Mouse (Mus musculus): Measurements from ENCODE around the gene Icam1. TPM values are rescaled to one million over a fixed set of nuclear protein-coding genes. Genes with fewer than 3 reads are reported as not detected.
"Not testable (repeated sequence)": the region's sequence is repeated elsewhere in the genome, so short reads cannot be mapped to it uniquely, and the experiment has no call there.

The Icam1 gene
- polyA plus RNA-seq, 1 experiment from 2014 or later: 3.9 TPM

DNA sequence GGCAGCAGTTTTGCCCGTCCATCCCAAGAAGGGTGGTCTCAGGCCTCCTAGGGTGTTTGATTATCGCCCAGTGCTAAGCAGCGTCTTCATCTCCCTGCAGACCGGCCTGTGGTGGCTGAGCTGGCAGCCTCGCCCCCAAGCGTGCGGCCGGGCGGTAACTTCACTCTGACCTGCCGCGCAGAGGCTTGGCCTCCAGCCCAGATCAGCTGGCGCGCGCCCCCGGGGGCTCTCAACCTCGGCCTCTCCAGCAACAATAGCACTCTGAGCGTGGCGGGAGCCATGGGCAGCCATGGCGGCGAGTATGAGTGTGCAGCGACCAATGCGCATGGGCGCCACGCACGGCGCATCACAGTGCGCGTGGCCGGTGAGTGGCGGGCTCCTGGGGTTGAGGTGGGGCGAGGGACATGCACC is 21.7 kb downstream of the Icam1 start:
- peak overlapping the region; percentile 43 for H3K4me3 ChIP-seq
- peak; percentile 62; the same call in 1 of the 2 replicates for ATAC-seq (ENCODE audit: low read depth)
- H3K9me3 ChIP-seq: no peaks in the 10 kb centered on the region
- H3K9ac ChIP-seq: peak overlapping the region; percentile 70
- H3K4me1 ChIP-seq (replicated peaks): peaks cover 47% of the 10 kb centered on the region
- H3K27me3 ChIP-seq: peaks cover 84% of the 10 kb centered on the region
- H3K4me2 ChIP-seq: peak overlapping the region; percentile 66
- H3K27ac ChIP-seq (replicated peaks): no peak overlapping the region
- no peaks in the 10 kb centered on the region for H3K36me3 ChIP-seq
- WGBS: 2% methylated on average over 31 of the region's 31 CpGs

DNA sequence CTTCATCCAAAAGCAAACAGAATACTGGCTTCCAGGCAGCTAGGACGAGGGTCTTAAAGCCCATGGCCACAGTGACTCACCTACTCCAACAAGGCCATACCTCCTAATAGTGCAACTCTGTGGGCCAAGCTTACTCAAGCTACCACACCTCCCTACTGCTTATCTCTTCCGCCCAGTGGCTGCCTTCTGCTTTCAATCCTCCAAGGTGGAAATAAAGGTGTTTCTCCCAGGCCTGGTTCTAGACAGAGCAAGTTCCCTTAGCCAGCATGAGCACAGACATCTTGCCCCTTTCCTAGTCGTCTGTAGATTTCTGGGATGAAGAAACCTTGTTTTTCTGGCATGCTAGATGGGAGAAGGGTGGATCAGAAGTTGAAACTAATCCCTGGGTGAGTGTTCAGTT is 24.0 kb downstream of the Icam1 start:
- Histone ChIP-seq H3K4me3 (no peak overlapping the region), H3K4me1 (replicated peaks) (peaks cover 28% of the 10 kb centered on the region), H3K9ac (no peak overlapping the region), H3K27ac (replicated peaks) (no peak overlapping the region), H3K9me3 (no peaks in the 10 kb centered on the region), H3K36me3 (no peaks in the 10 kb centered on the region), H3K27me3 (peaks cover 62% of the 10 kb centered on the region), H3K4me2 (no peak overlapping the region)
- ATAC-seq (ENCODE audit: low read depth): no peak
- WGBS: 79% methylated on average over 3 of the region's 3 CpGs

DNA sequence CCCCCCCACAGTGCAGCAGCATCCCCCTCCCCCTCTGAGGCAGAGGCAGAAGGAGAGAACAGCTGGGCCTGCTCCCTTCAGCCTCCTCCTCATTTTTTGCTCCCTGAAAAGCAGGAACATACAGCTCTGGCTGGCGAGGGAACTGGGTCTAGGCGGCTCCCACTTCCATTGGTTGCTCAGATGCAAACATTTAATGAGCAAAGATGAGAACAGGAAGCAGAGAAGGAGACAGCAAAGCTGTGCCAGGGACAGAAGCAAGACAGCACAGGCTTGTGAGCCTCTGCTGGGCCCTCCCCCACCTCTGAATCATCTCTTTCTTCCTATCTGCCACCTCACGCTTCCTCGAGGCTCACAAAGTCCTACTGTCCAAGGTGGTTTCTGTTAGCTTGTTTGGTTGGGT is 25.5 kb downstream of the Icam1 start:
- Histone ChIP-seq H3K4me3 (no peak overlapping the region), H3K9ac (no peak overlapping the region), H3K4me1 (replicated peaks) (peaks cover 21% of the 10 kb centered on the region), H3K27ac (replicated peaks) (no peak overlapping the region), H3K36me3 (no peaks in the 10 kb centered on the region), H3K27me3 (peaks cover 47% of the 10 kb centered on the region), H3K4me2 (no peak overlapping the region), H3K9me3 (no peaks in the 10 kb centered on the region)
- ATAC-seq (ENCODE audit: low read depth): no peak
- WGBS: 47% methylated on average over 4 of the region's 4 CpGs

DNA sequence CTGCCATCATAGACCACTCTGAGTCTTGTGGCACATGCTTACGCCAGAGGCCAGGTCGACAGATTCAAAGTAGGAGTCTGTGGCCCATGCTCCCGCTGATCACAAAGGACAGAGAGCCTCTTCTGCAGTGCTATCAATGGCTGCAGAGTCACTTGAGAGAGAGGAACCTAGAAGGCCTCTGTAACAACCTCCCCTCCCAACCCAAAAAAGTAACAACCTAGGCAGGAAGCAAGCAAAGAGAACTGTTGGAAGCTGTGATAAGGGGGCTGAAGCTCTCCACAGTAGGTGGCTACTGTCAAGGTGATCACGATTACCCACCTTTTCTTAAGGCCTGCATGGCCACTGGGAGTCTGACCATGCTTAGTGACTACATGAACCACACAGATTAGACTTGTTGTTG is 27.8 kb downstream of the Icam1 start:
- WGBS: 83% methylated on average over 4 of the region's 4 CpGs
- H3K4me1 ChIP-seq (replicated peaks): 0 out of 2 replicates have a peak, but pooled peaks cover 2% of the 10 kb centered on the region

DNA sequence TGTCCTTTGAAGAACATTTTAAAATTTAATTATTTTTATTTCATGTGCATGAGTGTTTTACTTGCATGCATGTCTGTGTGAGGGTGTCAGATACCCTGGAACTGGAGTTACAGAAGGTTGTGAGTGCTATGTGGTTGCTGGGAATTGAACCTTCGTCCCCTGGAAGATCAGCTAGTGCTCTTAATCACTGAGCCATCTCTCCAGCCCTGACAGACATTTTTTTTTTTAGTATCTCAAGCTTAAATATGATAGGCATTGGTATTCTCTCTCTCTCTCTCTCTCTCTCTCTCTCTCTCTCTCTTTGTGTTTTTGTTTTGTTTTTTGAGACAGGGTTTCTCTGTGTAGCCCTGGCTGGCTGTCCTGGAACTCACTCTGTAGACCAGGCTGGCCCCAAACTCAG is 29.0 kb downstream of the Icam1 start:
- H3K4me3 ChIP-seq; H3K9me3 ChIP-seq; H3K4me1 ChIP-seq (replicated peaks); H3K9ac ChIP-seq; H3K4me2 ChIP-seq; H3K27ac ChIP-seq (replicated peaks); H3K36me3 ChIP-seq; ATAC-seq (ENCODE audit: low read depth): not testable (repeated sequence)
- H3K27me3 ChIP-seq: peaks cover 12% of the 10 kb centered on the region
- WGBS: 38% methylated on average over 1 of the region's 1 CpGs

More for the DNA sequence above, 27.8 kb downstream of the Icam1 start:
- no peak overlapping the region for H3K9ac ChIP-seq
- no peak overlapping the region for H3K4me2 ChIP-seq
- no peaks in the 10 kb centered on the region for H3K36me3 ChIP-seq
- no peak overlapping the region for H3K27ac ChIP-seq (replicated peaks)
- ATAC-seq (ENCODE audit: low read depth): no peak
- peaks cover 24% of the 10 kb centered on the region for H3K27me3 ChIP-seq
- no peak overlapping the region for H3K4me3 ChIP-seq
- H3K9me3 ChIP-seq: no peaks in the 10 kb centered on the region

DNA sequence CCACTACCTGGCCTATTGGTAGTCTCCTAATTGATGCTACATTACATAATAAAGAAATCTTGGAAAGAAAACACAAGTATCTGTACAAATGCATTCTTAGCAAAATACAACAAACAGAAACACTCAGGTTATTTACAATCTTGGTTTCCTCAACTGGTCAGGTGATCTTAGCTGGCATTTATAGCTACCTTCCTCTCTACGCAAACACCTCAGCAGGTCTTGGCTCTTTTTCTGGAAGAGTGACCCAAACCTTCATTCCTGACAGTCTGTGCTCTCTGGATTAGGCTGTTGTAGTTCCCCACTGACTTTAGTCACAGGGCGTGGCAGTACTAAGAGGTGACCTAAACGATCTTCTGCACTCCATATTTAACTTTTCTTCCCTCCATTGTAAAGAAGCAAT is 29.4 kb downstream of the Icam1 start:
- Histone ChIP-seq H3K27me3 (peaks cover 8% of the 10 kb centered on the region), H3K9ac (no peak overlapping the region), H3K9me3 (no peaks in the 10 kb centered on the region), H3K4me1 (replicated peaks) (no peaks in the 10 kb centered on the region), H3K27ac (replicated peaks) (no peak overlapping the region), H3K4me3 (no peak overlapping the region), H3K4me2 (no peak overlapping the region), H3K36me3 (no peaks in the 10 kb centered on the region)
- ATAC-seq (ENCODE audit: low read depth): no peak
- WGBS: 83% methylated on average over 3 of the region's 3 CpGs

DNA sequence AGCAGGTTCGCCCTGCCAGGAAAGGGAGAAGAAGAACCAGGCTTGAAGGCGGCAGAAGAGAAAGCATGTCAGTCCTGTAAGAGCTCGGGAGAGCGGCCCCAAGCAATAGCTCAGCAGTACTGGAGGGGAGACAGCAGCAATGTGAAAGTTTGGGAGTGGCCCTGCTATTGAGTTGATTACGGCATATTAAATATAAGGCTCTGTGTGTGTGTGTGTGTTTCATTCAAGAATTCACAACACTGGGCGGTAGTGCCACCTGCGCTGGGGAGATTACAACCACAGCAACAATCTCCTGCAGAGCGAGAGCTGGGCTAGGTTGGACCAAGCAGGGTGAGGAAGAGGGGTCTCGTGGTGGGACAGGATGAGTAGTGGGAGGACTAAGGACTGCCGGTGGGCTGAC is 35.8 kb downstream of the Icam1 start:
- Histone ChIP-seq H3K9ac (no peak overlapping the region), H3K9me3 (no peaks in the 10 kb centered on the region), H3K27me3 (0 out of 2 replicates have a peak, but pooled peaks cover 4% of the 10 kb centered on the region), H3K4me1 (replicated peaks) (no peaks in the 10 kb centered on the region), H3K27ac (replicated peaks) (no peak overlapping the region), H3K4me2 (no peak overlapping the region), H3K4me3 (no peak overlapping the region), H3K36me3 (no peaks in the 10 kb centered on the region)
- WGBS: 68% methylated on average over 10 of the region's 10 CpGs
- no peak for ATAC-seq (ENCODE audit: low read depth)

DNA sequence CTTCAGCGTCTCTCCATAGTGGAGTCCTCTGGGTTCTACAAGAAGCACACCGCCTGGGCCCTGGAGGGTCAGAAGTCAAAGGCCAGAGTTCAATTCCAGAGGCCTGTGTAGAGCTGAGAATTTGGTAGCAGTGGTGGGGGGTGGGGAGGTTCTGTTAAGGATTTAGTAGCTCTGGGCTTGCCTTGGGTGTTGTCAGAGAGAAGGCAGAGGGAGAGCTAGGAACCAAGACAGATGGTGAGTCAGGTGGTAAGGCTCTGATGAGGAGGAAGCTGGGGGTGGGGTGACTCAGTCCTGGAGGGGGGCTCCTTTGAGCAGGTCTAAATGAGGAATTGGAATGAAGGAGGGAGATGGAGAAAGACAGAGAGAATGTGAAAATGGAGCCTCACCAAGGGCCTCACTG is 47.1 kb downstream of the Icam1 start:
- H3K27ac ChIP-seq (replicated peaks): no peak overlapping the region
- peaks cover 50% of the 10 kb centered on the region for H3K36me3 ChIP-seq
- no peak overlapping the region for H3K9ac ChIP-seq
- H3K27me3 ChIP-seq: no peaks in the 10 kb centered on the region
- H3K9me3 ChIP-seq: no peaks in the 10 kb centered on the region
- no peaks in the 10 kb centered on the region for H3K4me1 ChIP-seq (replicated peaks)
- H3K4me2 ChIP-seq: no peak overlapping the region
- no peak for ATAC-seq (ENCODE audit: low read depth)
- WGBS: 88% methylated on average over 2 of the region's 2 CpGs
- H3K4me3 ChIP-seq: no peak overlapping the region

DNA sequence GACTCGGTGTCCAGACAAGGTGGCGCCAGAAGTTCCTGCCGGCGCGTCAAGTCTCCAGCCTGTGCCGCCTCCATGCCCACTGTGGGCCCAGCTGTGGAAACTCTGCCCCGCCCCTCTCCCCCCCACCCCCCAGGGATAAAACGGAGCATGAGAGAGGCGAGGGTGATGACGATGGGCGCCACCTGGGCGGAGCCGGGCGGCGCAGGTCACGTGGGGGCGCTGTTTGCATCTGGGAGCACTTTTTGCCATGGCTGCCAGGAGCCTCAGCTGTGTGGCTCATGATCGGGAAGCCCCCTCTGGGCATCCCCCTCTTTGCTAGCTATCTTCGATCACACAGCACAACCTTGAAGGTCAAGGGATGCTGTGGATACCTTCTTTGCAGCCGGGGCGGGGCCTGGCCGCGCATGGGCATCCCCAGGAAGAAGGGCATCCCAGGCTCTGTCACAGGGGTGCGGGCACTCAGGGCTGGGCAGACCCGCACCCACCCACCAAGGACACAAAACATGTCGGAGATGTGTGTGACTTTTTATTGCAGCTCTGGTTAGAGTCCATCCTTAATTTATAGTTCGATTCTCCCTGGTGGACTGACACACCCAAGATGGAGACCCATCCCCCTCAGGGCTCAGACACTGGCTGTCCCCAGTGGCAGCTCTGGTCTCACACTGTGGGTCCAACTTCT is 51.4 kb downstream of the Icam1 start, which contains the start of gene Zglp1:
Gene Zglp1 (minus strand): TSS at position 88 of the 679 bp plus-strand sequence.
- no peak for ATAC-seq (ENCODE audit: low read depth)
- Histone ChIP-seq H3K9ac (no peak within 1 kb of the TSS), H3K27ac (replicated peaks) (no peak within 1 kb of the TSS), H3K9me3 (no peaks in the 10 kb centered on the region), H3K4me1 (replicated peaks) (peaks cover 7% of the 10 kb centered on the region), H3K36me3 (peaks cover 58% of the 10 kb centered on the region), H3K4me2 (no peak within 1 kb of the TSS), H3K4me3 (no peak within 1 kb of the TSS), H3K27me3 (no peaks in the 10 kb centered on the region)
- WGBS: 84% methylated on average over 27 of the region's 27 CpGs

DNA sequence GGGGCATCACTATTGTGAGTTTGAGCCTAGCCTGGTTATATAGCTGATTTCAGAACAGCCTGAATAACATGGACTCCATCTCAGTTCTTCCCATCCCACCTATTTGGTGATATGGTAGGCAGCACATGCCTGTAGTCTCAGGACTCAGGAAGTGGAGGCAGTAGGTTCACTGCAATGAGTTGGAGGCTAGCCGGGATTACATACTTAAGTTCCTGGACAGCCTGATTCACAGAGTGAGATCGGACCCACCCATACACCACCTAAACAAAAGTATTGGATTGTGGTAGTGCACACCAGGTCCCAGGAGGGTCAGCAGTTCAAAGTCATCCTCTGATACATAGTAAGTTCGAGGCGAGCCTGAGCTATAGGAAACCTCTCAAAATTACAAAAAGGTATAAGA is 56.9 kb downstream of the Icam1 start:
- Histone ChIP-seq H3K9me3 (no peaks in the 10 kb centered on the region), H3K4me2 (peak overlapping the region; percentile 93), H3K27me3 (no peaks in the 10 kb centered on the region), H3K36me3 (peaks cover 48% of the 10 kb centered on the region), H3K4me1 (replicated peaks) (peaks cover 20% of the 10 kb centered on the region), H3K9ac (peak overlapping the region; percentile 86), H3K4me3 (peak overlapping the region; percentile 89), H3K27ac (replicated peaks) (no peak overlapping the region; the same call in 1 of the 2 replicates)
- ATAC-seq (ENCODE audit: low read depth): peak; percentile 9
- WGBS: 16% methylated on average over 4 of the region's 4 CpGs

DNA sequence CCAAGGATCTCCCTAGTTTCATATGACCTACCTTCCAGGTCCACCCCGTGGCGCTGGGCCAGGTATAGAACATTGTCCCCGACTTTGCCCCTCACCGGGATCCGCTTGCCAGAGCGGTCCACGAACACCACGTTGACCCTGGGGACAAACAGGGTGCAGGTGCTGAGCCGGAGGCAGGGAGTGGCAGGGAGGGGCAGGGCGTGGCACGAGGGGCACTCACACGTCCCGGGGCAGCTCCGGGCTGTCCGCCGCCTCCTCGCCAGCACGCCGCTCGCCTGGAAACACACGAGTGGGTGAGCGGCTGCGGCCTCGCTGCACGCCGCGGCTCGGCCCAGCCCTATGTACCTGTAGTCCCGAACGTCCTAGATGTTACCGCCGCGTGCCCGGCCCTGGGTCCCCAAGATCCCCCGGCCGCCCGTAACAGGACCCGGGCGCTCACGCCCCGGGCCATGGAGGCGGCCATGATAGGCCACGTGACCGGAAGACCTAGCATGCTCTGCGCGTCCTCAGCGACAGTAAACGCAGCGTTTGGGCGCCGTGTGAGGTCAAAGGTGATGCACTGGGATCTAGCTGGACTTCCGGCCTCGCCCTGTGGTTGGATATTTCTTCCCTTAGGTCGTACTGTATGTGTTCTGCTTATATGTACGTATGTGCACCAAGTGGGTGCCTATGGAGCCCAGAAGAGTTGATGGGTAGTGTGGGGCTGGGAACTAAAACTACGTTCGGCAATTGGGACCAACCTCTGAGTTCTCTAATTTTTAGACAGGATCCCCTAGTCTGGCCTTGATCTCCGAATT is 57.5 kb downstream of the Icam1 start, which contains the start of the genes Gm49373 and Fdx1l:
Gene Gm49373 (minus strand): TSS at position 53 of the 797 bp plus-strand sequence.
Gene Fdx1l (minus strand): TSS at position 571 of the 797 bp plus-strand sequence.
- H3K27me3 ChIP-seq: no peaks in the 10 kb centered on the region
- H3K27ac ChIP-seq (replicated peaks): peak within 1 kb of the TSS; percentile 65
- peak; percentile 92 for ATAC-seq (ENCODE audit: low read depth)
- 3% methylated on average over 58 of the region's 58 CpGs for WGBS
- peaks cover 50% of the 10 kb centered on the region for H3K36me3 ChIP-seq
- peaks cover 20% of the 10 kb centered on the region for H3K4me1 ChIP-seq (replicated peaks)
- peak within 1 kb of the TSS; percentile 93 for H3K4me2 ChIP-seq
- H3K9ac ChIP-seq: peak within 1 kb of the TSS; percentile 86
- H3K9me3 ChIP-seq: no peaks in the 10 kb centered on the region
- peak within 1 kb of the TSS; percentile 89 for H3K4me3 ChIP-seq

DNA sequence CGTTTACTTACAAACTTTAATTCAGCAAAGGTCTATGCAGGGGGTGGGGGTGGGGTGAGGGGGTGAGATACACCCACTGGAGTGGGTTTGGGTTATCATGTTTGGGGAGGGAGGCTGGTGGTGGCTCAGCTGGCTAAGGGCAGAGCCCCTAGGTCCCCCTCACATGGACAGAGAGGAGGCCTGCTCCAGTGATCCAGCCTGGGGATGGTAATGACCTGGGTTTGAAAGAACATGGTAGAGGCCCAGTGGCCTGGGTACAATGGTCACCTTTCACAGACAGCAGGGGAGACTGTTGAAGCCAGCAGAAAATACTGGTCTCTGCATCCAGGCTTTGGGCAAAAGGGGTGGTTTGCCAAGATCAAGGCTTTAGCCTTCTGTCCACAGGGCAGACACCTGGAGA is 58.4 kb downstream of the Icam1 start:
- H3K9ac ChIP-seq: no peak overlapping the region
- H3K9me3 ChIP-seq: no peaks in the 10 kb centered on the region
- H3K36me3 ChIP-seq: peaks cover 56% of the 10 kb centered on the region
- H3K27me3 ChIP-seq: no peaks in the 10 kb centered on the region
- WGBS: 88% methylated on average over 1 of the region's 1 CpGs
- 0 out of 2 replicates have a peak overlapping the region, but pooled peaks have one; percentile 65 for H3K27ac ChIP-seq (replicated peaks)
- H3K4me3 ChIP-seq: no peak overlapping the region
- ATAC-seq (ENCODE audit: low read depth): no peak
- H3K4me1 ChIP-seq (replicated peaks): peaks cover 20% of the 10 kb centered on the region
- H3K4me2 ChIP-seq: peak overlapping the region; percentile 93; the same call in 1 of the 2 replicates

Measured in neural tube, embryonic 13.5 days (tissue).